Mouse (Mus musculus): ENCODE data around the gene Lims1.

GRCm38 (mm10) chr10:58295605-58296004 is 27.7 kb upstream of the Lims1 start:
- no peak for TF ChIP-seq GATA1 (IDR thresholded peaks at IDR 0.05; ENCODE audit: low read length)
- no peak for TF ChIP-seq TAL1 (IDR thresholded peaks at IDR 0.05; ENCODE audit: low read length)
